Mouse (Mus musculus): ENCODE results near the gene Frmd3. TPM values are rescaled to one million over a fixed set of nuclear protein-coding genes. Genes with fewer than 3 reads are reported as not detected.

Frmd3 gene
- polyA plus RNA-seq, 1 experiment from 2014 or later = 0.46 TPM

DNA sequence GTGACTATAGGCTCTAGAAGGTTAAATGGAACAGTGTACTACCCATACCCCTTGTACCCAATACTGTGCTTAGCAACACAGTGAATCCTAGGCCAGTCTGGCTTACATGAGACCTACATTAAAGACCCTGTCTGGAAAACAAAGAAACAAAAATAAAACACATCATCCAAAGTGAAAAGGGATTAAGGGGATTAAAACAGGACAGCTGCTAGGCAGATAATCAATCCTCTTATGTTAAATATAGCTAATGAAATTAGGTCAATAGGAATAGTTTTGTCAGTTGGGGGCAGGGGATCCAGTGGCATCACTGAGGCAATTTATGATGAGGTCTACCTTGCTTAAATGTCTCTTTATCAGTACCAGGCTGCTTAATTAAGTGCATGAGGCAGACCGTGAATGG is 228.9 kb downstream of the Frmd3 start, which contains the start of gene Kdm4c:
Kdm4c (plus strand) TSS at position 322 of the 400 bp plus-strand sequence.
- no peak within 1 kb of the TSS for H3K9ac ChIP-seq (ENCODE audit: low read depth, low read length)
- ATAC-seq (replicated peaks; ENCODE audit: insufficient number of reproducible peaks, low FRiP score, low TSS enrichment) = no peak

More for the DNA sequence above, 228.9 kb downstream of the Frmd3 start, which contains the start of gene Kdm4c:
- Histone ChIP-seq H3K9me3 (replicated peaks; ENCODE audit: control insufficient read depth, low read length) (no peaks in the 10 kb centered on the region), H3K36me3 (ENCODE audit: control insufficient read depth, insufficient read depth, low read length) (no peaks in the 10 kb centered on the region), H3K4me1 (ENCODE audit: control insufficient read depth, insufficient read depth, low read length) (no peaks in the 10 kb centered on the region), H3K27me3 (ENCODE audit: control insufficient read depth, insufficient read depth, low read length) (no peaks in the 10 kb centered on the region), H3K4me2 (no peak within 1 kb of the TSS), H3K27ac (ENCODE audit: low read depth, low read length) (no peak within 1 kb of the TSS), H3K4me3 (ENCODE audit: low read depth, low read length) (no peak within 1 kb of the TSS)
- WGBS (ENCODE audit: insufficient replicate concordance) = 88% methylated on average over 1 of the region's 1 CpGs

Other genes starting within 250 kb of the Frmd3 start
- gene Rasef, start 222.4 kb upstream of the Frmd3 start, polyA plus RNA-seq (2014; fragmentation: Nextera tagmentation; extraction: Ambion mirVana) = 1.2 and 1.7 TPM in 2 replicates
- not detected in 2 replicates for gene Gm11758, start 137.2 kb upstream of the Frmd3 start, polyA plus RNA-seq (2014; fragmentation: Nextera tagmentation; extraction: Ambion mirVana)
- gene Gm11757, start 122.3 kb upstream of the Frmd3 start, polyA plus RNA-seq (2014; fragmentation: Nextera tagmentation; extraction: Ambion mirVana) = not detected in 2 replicates
- not detected in 2 replicates for gene Gm13871, start 107.5 kb upstream of the Frmd3 start, polyA plus RNA-seq (2014; fragmentation: Nextera tagmentation; extraction: Ambion mirVana)
- not detected in 2 replicates for gene Gm11756, start 92.7 kb upstream of the Frmd3 start, polyA plus RNA-seq (2014; fragmentation: Nextera tagmentation; extraction: Ambion mirVana)
- 0.23 and 0.39 TPM in 2 replicates for gene 2310002L09Rik, start 62.6 kb upstream of the Frmd3 start, polyA plus RNA-seq (2014; fragmentation: Nextera tagmentation; extraction: Ambion mirVana)
- 11.9 and 13.8 TPM in 2 replicates for gene Kdm4c, start 229.1 kb downstream of the Frmd3 start, polyA plus RNA-seq (2014; fragmentation: Nextera tagmentation; extraction: Ambion mirVana)

Measured in heart, embryonic 11.5 days (tissue).